In the genomic region with DNA sequence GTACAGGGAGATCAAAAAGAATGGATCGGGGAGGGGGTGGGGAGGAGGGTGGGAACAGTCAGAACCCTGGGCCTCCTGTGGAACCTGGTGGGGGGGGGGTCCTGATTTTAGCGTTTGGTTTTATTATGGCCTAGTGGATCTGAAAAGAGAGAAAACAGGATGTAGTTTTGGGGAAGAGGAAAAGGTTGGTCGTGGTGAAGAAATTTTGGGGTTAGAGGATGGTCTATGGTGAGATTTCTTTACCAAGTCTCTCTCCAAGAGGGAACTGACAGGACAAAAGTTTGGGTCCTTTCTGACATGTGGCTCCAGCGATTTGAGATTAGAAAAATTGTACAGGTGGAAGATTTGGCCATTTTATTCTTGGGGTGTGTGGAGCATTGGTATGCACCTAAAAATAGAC, we compare ENCODE assay signal across 11 mouse cellular contexts. TPM values are rescaled to one million over a fixed set of nuclear protein-coding genes. Genes with fewer than 3 reads are reported as not detected.
A peak's percentile ranks its signal among the peaks of the same experiment; 100 is the strongest.
DNase-seq lines count a peak whose midpoint lies in the region; ATAC-seq and TF ChIP-seq lines count a peak whose summit lies in the region.
"Had no signal": no experiment of that assay in that cellular context is flagged by ENCODE, and none has a peak within 500 bp of the region (broad histone marks: within the 10 kb centered on the region; RNA-seq: fewer than 3 reads in every experiment).

No protein-coding gene starts in this region.

- H3K4me2 ChIP-seq in stomach, embryonic 14.5 days (replicated peaks; ENCODE audit: low read depth, low read length), result peak overlapping the region; percentile 84; the same call in 1 of the 2 replicates
- no peak overlapping the region for H3K4me2 ChIP-seq in stomach, postnatal 0 days (replicated peaks; ENCODE audit: low read depth)
- peak overlapping the region; percentile 84 for H3K4me2 ChIP-seq in forebrain, postnatal 0 days (ENCODE audit: low read depth)
- peak overlapping the region; percentile 94 for H3K4me2 ChIP-seq in midbrain, embryonic 12.5 days (replicated peaks)

- WGBS in stomach, embryonic 14.5 days, result 71% methylated on average over 4 of the region's 4 CpGs
- 69% methylated on average over 4 of the region's 4 CpGs for WGBS in stomach, postnatal 0 days
- 40% methylated on average over 4 of the region's 4 CpGs for WGBS in forebrain, postnatal 0 days
- 40% methylated on average over 4 of the region's 4 CpGs for WGBS in midbrain, embryonic 12.5 days

- H3K27me3 ChIP-seq in stomach, embryonic 14.5 days (ENCODE audit: control insufficient read depth, insufficient read depth, low read length), result no peaks in the 10 kb centered on the region
- no peaks in the 10 kb centered on the region for H3K27me3 ChIP-seq in stomach, postnatal 0 days (ENCODE audit: control insufficient read depth, insufficient read depth, low read length)
- H3K27me3 ChIP-seq in forebrain, postnatal 0 days (ENCODE audit: insufficient read depth, low read length), result no peaks in the 10 kb centered on the region
- H3K27me3 ChIP-seq in midbrain, embryonic 12.5 days, result peaks cover 18% of the 10 kb centered on the region

- no peaks in the 10 kb centered on the region for H3K9me3 ChIP-seq in stomach, embryonic 14.5 days (ENCODE audit: control insufficient read depth, low read depth, low read length)
- H3K9me3 ChIP-seq in stomach, postnatal 0 days (ENCODE audit: control insufficient read depth, low read length), result no peaks in the 10 kb centered on the region
- H3K9me3 ChIP-seq in forebrain, postnatal 0 days (ENCODE audit: low read length), result no peaks in the 10 kb centered on the region
- H3K9me3 ChIP-seq in midbrain, embryonic 12.5 days, result no peaks in the 10 kb centered on the region

- peaks cover 15% of the 10 kb centered on the region for H3K4me1 ChIP-seq in stomach, embryonic 14.5 days (ENCODE audit: control insufficient read depth, insufficient read depth, low read length)
- H3K4me1 ChIP-seq in stomach, postnatal 0 days (replicated peaks; ENCODE audit: control insufficient read depth, insufficient read depth), result peaks cover 3% of the 10 kb centered on the region; the same call in 1 of the 2 replicates
- peaks cover 7% of the 10 kb centered on the region; the same call in 1 of the 2 replicates for H3K4me1 ChIP-seq in forebrain, postnatal 0 days (ENCODE audit: insufficient read depth)
- H3K4me1 ChIP-seq in midbrain, embryonic 12.5 days, result peaks cover 48% of the 10 kb centered on the region

- no peak for ATAC-seq in stomach, embryonic 14.5 days (ENCODE audit: insufficient number of reproducible peaks, insufficient read depth, low FRiP score, low read depth)
- ATAC-seq in stomach, postnatal 0 days (ENCODE audit: low FRiP score, low TSS enrichment), result no peak
- no peak for ATAC-seq in forebrain, postnatal 0 days
- ATAC-seq in midbrain, embryonic 12.5 days (ENCODE audit: low FRiP score, low read depth), result no peak

- no peak overlapping the region for H3K4me3 ChIP-seq in stomach, embryonic 14.5 days (ENCODE audit: low read depth, low read length)
- H3K4me3 ChIP-seq in stomach, postnatal 0 days (ENCODE audit: low read depth, low read length), result no peak overlapping the region
- H3K4me3 ChIP-seq in forebrain, postnatal 0 days (ENCODE audit: low read depth, low read length), result peak overlapping the region; percentile 69
- peak overlapping the region; percentile 75; the same call in 1 of the 2 replicates for H3K4me3 ChIP-seq in midbrain, embryonic 12.5 days

- TF ChIP-seq EP300 in stomach, postnatal 0 days (optimal IDR thresholded peaks at IDR 0.05), result no peak

- H3K9ac ChIP-seq in stomach, embryonic 14.5 days (replicated peaks; ENCODE audit: low read depth, low read length), result no peak overlapping the region
- no peak overlapping the region for H3K9ac ChIP-seq in stomach, postnatal 0 days (ENCODE audit: low read length)
- peak overlapping the region; percentile 84; the same call in 1 of the 2 replicates for H3K9ac ChIP-seq in forebrain, postnatal 0 days
- peak overlapping the region; percentile 90; the same call in 1 of the 2 replicates for H3K9ac ChIP-seq in midbrain, embryonic 12.5 days (replicated peaks)

- H3K27ac ChIP-seq in stomach, embryonic 14.5 days (ENCODE audit: low read length), result no peak overlapping the region
- no peak overlapping the region for H3K27ac ChIP-seq in stomach, postnatal 0 days (replicated peaks)
- H3K27ac ChIP-seq in forebrain, postnatal 0 days (ENCODE audit: low read depth, low read length), result no peak overlapping the region
- H3K27ac ChIP-seq in midbrain, embryonic 12.5 days (replicated peaks), result no peak overlapping the region

- DNase-seq in stomach, postnatal 0 days (ENCODE audit: low spot score), result no peak
- DNase-seq in forebrain, postnatal 0 days, result no peak
- DNase-seq in lung, postnatal 25 days (ENCODE audit: low spot score), result no peak
- DNase-seq in cerebellum, adult 11-12 months, result no peak
- DNase-seq in urinary bladder, postnatal 36 days (ENCODE audit: low spot score in 2 of 2), result no peak
- DNase-seq: cerebellum, postnatal 14 days; liver had no signal

- H3K36me3 ChIP-seq in stomach, embryonic 14.5 days (ENCODE audit: control insufficient read depth, insufficient read depth, low read length), result peaks cover 17% of the 10 kb centered on the region; the same call in 1 of the 2 replicates
- H3K36me3 ChIP-seq in stomach, postnatal 0 days (ENCODE audit: control insufficient read depth, insufficient read depth, low read length), result peaks cover 6% of the 10 kb centered on the region; the same call in 1 of the 2 replicates
- H3K36me3 ChIP-seq in forebrain, postnatal 0 days (ENCODE audit: insufficient read depth), result peaks cover 26% of the 10 kb centered on the region
- H3K36me3 ChIP-seq in midbrain, embryonic 12.5 days, result peaks cover 34% of the 10 kb centered on the region

- TF ChIP-seq CTCF in stomach, postnatal 0 days (IDR thresholded peaks at IDR 0.05; ENCODE audit: low read depth), result no peak
- TF ChIP-seq CTCF in forebrain, postnatal 0 days (IDR thresholded peaks at IDR 0.05; ENCODE audit: low read depth), result no peak

RNA-seq across cellular contexts. Expression of a gene that starts 6.0 kb away (rescaled TPM):
- polyA plus RNA-seq in stomach, embryonic 14.5 days (2014; fragmentation: Nextera tagmentation; extraction: Ambion mirVana), result 14.2 and 15.8 TPM in 2 replicates
- polyA plus RNA-seq in stomach, postnatal 0 days (2015; fragmentation: Nextera tagmentation; extraction: Ambion mirVana), result 3.8 and 4.3 TPM in 2 replicates
- 353 and 416 TPM in 2 replicates for total RNA-seq in forebrain, postnatal 0 days (2014; rRNA removed)
- 58.1 and 80.1 TPM in 2 replicates for polyA plus RNA-seq in forebrain, postnatal 0 days (2015; fragmentation: Nextera tagmentation; extraction: Ambion mirVana)
- 33.4 and 35.9 TPM in 2 replicates for polyA plus RNA-seq in midbrain, embryonic 12.5 days (2016; fragmentation: Nextera tagmentation; extraction: Ambion mirVana)

RNA-seq across cellular contexts. Expression of a gene that starts 28.5 kb away (rescaled TPM):
- 0.19 and 0.20 TPM in 2 replicates for polyA plus RNA-seq in stomach, embryonic 14.5 days (2014; fragmentation: Nextera tagmentation; extraction: Ambion mirVana)
- polyA plus RNA-seq in stomach, postnatal 0 days (2015; fragmentation: Nextera tagmentation; extraction: Ambion mirVana), result 0.08 TPM in 1 of 2 replicates, not detected in the other
- not detected in 2 replicates for total RNA-seq in forebrain, postnatal 0 days (2014; rRNA removed)
- 0.53 and 1.1 TPM in 2 replicates for polyA plus RNA-seq in forebrain, postnatal 0 days (2015; fragmentation: Nextera tagmentation; extraction: Ambion mirVana)
- 0.68 and 0.96 TPM in 2 replicates for polyA plus RNA-seq in midbrain, embryonic 12.5 days (2016; fragmentation: Nextera tagmentation; extraction: Ambion mirVana)
- total RNA-seq: hematopoietic stem cell, adult 5-6 weeks had no signal
- polyA plus RNA-seq: spleen, adult 2 months had no signal

RNA-seq across cellular contexts. Expression of a gene that starts 36.6 kb away (rescaled TPM):
- polyA plus RNA-seq in stomach, embryonic 14.5 days (2014; fragmentation: Nextera tagmentation; extraction: Ambion mirVana), result not detected in 2 replicates
- polyA plus RNA-seq in stomach, postnatal 0 days (2015; fragmentation: Nextera tagmentation; extraction: Ambion mirVana), result not detected in 2 replicates
- not detected in 2 replicates for total RNA-seq in forebrain, postnatal 0 days (2014; rRNA removed)
- not detected in 2 replicates for polyA plus RNA-seq in forebrain, postnatal 0 days (2015; fragmentation: Nextera tagmentation; extraction: Ambion mirVana)
- polyA plus RNA-seq in midbrain, embryonic 12.5 days (2016; fragmentation: Nextera tagmentation; extraction: Ambion mirVana), result 0.14 TPM in 1 of 2 replicates, not detected in the other
- total RNA-seq: hematopoietic stem cell, adult 5-6 weeks had no signal
- polyA plus RNA-seq: spleen, adult 2 months had no signal

RNA-seq across cellular contexts. Expression of a gene that starts 46.3 kb away (rescaled TPM):
- not detected in 2 replicates for polyA plus RNA-seq in stomach, embryonic 14.5 days (2014; fragmentation: Nextera tagmentation; extraction: Ambion mirVana)
- not detected in 2 replicates for polyA plus RNA-seq in stomach, postnatal 0 days (2015; fragmentation: Nextera tagmentation; extraction: Ambion mirVana)
- not detected in 2 replicates for total RNA-seq in forebrain, postnatal 0 days (2014; rRNA removed)
- polyA plus RNA-seq in forebrain, postnatal 0 days (2015; fragmentation: Nextera tagmentation; extraction: Ambion mirVana), result not detected in 2 replicates
- not detected in 2 replicates for polyA plus RNA-seq in midbrain, embryonic 12.5 days (2016; fragmentation: Nextera tagmentation; extraction: Ambion mirVana)
- total RNA-seq: hematopoietic stem cell, adult 5-6 weeks had no signal
- polyA plus RNA-seq: spleen, adult 2 months had no signal

RNA-seq across cellular contexts. Expression of a gene that starts 50.8 kb away (rescaled TPM):
- polyA plus RNA-seq in stomach, embryonic 14.5 days (2014; fragmentation: Nextera tagmentation; extraction: Ambion mirVana), result 77.8 and 82.1 TPM in 2 replicates
- 9.9 and 10.0 TPM in 2 replicates for polyA plus RNA-seq in stomach, postnatal 0 days (2015; fragmentation: Nextera tagmentation; extraction: Ambion mirVana)
- 208 and 220 TPM in 2 replicates for total RNA-seq in forebrain, postnatal 0 days (2014; rRNA removed)
- 113 and 148 TPM in 2 replicates for polyA plus RNA-seq in forebrain, postnatal 0 days (2015; fragmentation: Nextera tagmentation; extraction: Ambion mirVana)
- 175 and 190 TPM in 2 replicates for polyA plus RNA-seq in midbrain, embryonic 12.5 days (2016; fragmentation: Nextera tagmentation; extraction: Ambion mirVana)

Comparison
In these comparisons a context has a peak if more than half of its experiments do, and no peak if none do; other contexts are left out.
1. H3K4me3 ChIP-seq: peak in forebrain, postnatal 0 days (single experiment) and midbrain, embryonic 12.5 days (single experiment); none in stomach, embryonic 14.5 days (single experiment) and stomach, postnatal 0 days (single experiment).
2. H3K9ac ChIP-seq: peak in forebrain, postnatal 0 days (single experiment) and midbrain, embryonic 12.5 days (single experiment); none in stomach, embryonic 14.5 days (single experiment) and stomach, postnatal 0 days (single experiment).